Mouse (Mus musculus) stomach, postnatal 0 days (tissue): ENCODE results near the gene Alms1. TPM values are rescaled to one million over a fixed set of nuclear protein-coding genes. Genes with fewer than 3 reads are reported as not detected.

Experiments
- ATAC-seq: fragments of 200-750 bp; cut with Nextera tagmentation; 2 replicates; pipeline ENCODE4 v1.8.0; 2017; ENCODE audit not compliant: low FRiP score, low TSS enrichment
- DNase-seq: peaks from one replicate; pipeline ENCODE4 v3.0.0-alpha.2; 2016; ENCODE audit warnings: low spot score
- H3K27ac ChIP-seq: fragments of 300-500 bp; sonication (generic); replicated peaks from 2 replicates; pipeline ENCODE4 v1.5.1; 2014; ENCODE audit warnings: mild to moderate bottlenecking, control low read depth
- H3K27me3 ChIP-seq: fragments of 300-500 bp; sonication (generic); 2 replicates; pipeline ENCODE4 v1.6.1; 2014; ENCODE audit warnings: low read length; ENCODE audit not compliant: control insufficient read depth, insufficient read depth
- H3K36me3 ChIP-seq: fragments of 300-500 bp; sonication (generic); 2 replicates; pipeline ENCODE4 v1.6.1; 2014; ENCODE audit warnings: low read length, mixed read lengths; ENCODE audit not compliant: control insufficient read depth, insufficient read depth
- H3K4me1 ChIP-seq: fragments of 300-500 bp; sonication (generic); replicated peaks from 2 replicates; pipeline ENCODE4 v1.6.1; 2014; ENCODE audit warnings: antibody characterized with exemption; ENCODE audit not compliant: control insufficient read depth, insufficient read depth
- H3K4me2 ChIP-seq: fragments of 300-500 bp; sonication (generic); replicated peaks from 2 replicates; pipeline ENCODE4 v1.6.1; 2014; ENCODE audit warnings: low read depth, mild to moderate bottlenecking, control low read depth, moderate library complexity
- H3K4me3 ChIP-seq: fragments of 300-500 bp; sonication (generic); 2 replicates; pipeline ENCODE4 v1.5.1; 2014; ENCODE audit warnings: low read depth, low read length, control low read depth
- H3K9ac ChIP-seq: fragments of 300-500 bp; sonication (generic); 2 replicates; pipeline ENCODE4 v1.6.1; 2014; ENCODE audit warnings: mild to moderate bottlenecking, low read length, control low read depth, mixed read lengths
- H3K9me3 ChIP-seq: fragments of 300-500 bp; sonication (generic); 2 replicates; pipeline ENCODE4 v1.6.1; 2016; ENCODE audit warnings: low read length; ENCODE audit not compliant: control insufficient read depth
- CTCF ChIP-seq: IDR thresholded peaks from 2 replicates; pipeline ENCODE4 v1.5.1; 2016; ENCODE audit warnings: antibody characterized with exemption, low read depth, mild to moderate bottlenecking, moderate library complexity
- EP300 ChIP-seq: optimal IDR thresholded peaks from 2 replicates; pipeline ENCODE3; 2016; ENCODE audit warnings: antibody characterized with exemption
- WGBS: fragments of 180-500 bp; shearing (Covaris S2); extraction: QIAGEN DNeasy Blood & Tissue Kit; methylation state at CpG from one replicate; pipeline ENCODE4 v1.1.7; 2014; 5-methylcytosine and 5-hydroxymethylcytosine counted together
- polyA plus RNA-seq: library from polyadenylated mRNA; unstranded; fragments of >200 nt; fragmentation: Nextera tagmentation; extraction: Ambion mirVana; gene quantifications from 2 replicates; pipeline ENCODE4 v1.2.1, GENCODE M21; 2015

Gene Alms1
- 0.98 and 1.2 TPM in 2 replicates for polyA plus RNA-seq

DNA sequence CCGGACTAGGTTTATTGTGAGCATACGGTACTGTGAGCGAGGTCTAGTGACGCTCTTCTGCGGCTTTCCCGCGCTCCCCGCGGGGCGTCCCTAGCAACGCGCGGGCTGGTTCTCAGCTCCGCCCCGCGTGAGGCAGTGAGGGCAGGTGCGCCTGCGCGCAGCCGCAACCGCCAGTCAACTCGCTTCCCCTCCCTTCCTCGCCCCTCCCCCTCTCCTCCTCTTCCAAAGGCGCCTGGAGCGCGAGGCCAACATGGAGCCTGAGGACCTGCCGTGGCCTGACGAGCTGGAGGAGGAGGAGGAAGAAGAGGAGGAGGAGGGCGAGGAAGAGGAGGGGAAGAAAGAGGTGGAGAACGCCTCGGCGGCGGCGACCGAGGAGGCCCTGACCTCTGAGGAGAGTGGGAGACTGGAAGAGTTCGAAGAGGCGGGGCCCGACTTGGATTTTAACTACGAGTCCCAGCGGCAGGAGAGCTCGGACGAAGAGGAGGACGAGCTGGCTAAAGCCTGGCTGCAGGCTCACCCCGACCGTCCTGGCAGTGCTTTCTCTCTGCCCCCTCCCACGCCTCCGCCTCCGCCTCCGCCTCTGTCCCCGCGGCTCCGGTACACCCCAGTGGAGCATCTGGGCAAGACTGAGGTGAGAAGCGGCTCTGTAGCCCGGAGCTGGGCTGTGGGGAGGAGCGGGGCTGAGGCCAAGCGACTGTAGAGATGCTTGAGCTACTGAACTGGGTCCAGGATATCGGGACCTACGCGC is at the start of gene Alms1:
Gene Alms1, plus strand, starts transcription at position 136 of the 748 bp plus-strand sequence.
- no peaks in the 10 kb centered on the region for H3K4me1 ChIP-seq
- peak within 1 kb of the TSS; percentile 73 for H3K4me3 ChIP-seq
- ATAC-seq (peak; percentile 97), DNase-seq (peak; percentile 97)
- 0 out of 2 replicates have a peak, but pooled peaks have one; percentile 1 for TF ChIP-seq CTCF
- TF ChIP-seq EP300: no peak
- H3K36me3 ChIP-seq: no peaks in the 10 kb centered on the region
- WGBS: under 1% methylated on average over 59 of the region's 59 CpGs
- no peaks in the 10 kb centered on the region for H3K27me3 ChIP-seq
- H3K9ac ChIP-seq: peak within 1 kb of the TSS; percentile 77
- H3K27ac ChIP-seq: peak within 1 kb of the TSS; percentile 79
- no peaks in the 10 kb centered on the region for H3K9me3 ChIP-seq
- H3K4me2 ChIP-seq: peak within 1 kb of the TSS; percentile 94

- WGBS: 64% methylated on average over 10 of the region's 10 CpGs
- no peaks in the 10 kb centered on the region for H3K36me3 ChIP-seq
- H3K9me3 ChIP-seq: no peaks in the 10 kb centered on the region
- no peak for ATAC-seq
- H3K4me3 ChIP-seq: no peak overlapping the region
- H3K4me2 ChIP-seq: no peak overlapping the region
- H3K9ac ChIP-seq: no peak overlapping the region
- TF ChIP-seq EP300 (no peak), CTCF (no peak)
- no peaks in the 10 kb centered on the region for H3K4me1 ChIP-seq
- no peak for DNase-seq
- H3K27ac ChIP-seq: no peak overlapping the region
- no peaks in the 10 kb centered on the region for H3K27me3 ChIP-seq
Observed at GRCm38 (mm10) chr6:85543351-85544175, 43.8 kb upstream of the Alms1 start.

DNA sequence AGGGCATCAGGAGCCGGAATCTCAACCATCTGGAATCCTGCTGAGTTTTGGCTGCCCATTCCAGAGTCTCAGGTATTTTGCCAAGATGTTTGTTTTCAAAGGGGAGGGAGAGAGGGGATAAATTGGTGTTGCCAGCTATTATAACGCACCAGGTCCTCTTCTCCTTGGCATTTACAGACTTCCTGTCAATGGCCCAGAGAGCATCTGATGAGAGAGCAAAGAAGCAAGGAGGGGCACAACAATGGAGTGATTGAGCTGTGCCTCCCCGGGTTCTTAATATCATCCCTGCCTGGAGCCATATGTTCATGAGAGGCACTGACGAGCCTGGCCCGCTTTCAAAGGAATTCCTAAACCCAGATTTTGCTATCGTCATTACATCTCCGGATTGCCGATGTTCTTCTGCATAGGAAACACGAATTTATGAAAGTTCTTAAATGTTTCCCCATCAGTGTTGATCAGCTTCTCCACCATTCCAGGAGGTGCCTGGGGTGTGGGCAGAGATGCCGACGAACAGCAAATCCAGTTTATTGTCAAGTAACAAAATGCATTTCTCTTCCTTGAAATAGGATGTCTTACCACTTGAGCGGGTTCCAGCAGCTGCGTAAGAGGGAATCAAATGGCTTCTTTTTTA is 43.0 kb upstream of the Alms1 start:
- Histone ChIP-seq H3K36me3 (no peaks in the 10 kb centered on the region), H3K4me3 (no peak overlapping the region), H3K27ac (no peak overlapping the region), H3K4me1 (no peaks in the 10 kb centered on the region), H3K9ac (no peak overlapping the region), H3K4me2 (no peak overlapping the region), H3K9me3 (no peaks in the 10 kb centered on the region), H3K27me3 (no peaks in the 10 kb centered on the region)
- ATAC-seq (no peak), DNase-seq (no peak)
- TF ChIP-seq EP300: no peak
- no peak for TF ChIP-seq CTCF
- WGBS: 82% methylated on average over 13 of the region's 13 CpGs

GRCm38 (mm10) chr6:85547642-85548041 is 39.7 kb upstream of the Alms1 start:
- ATAC-seq (no peak), DNase-seq (no peak)
- Histone ChIP-seq H3K36me3 (no peaks in the 10 kb centered on the region), H3K4me1 (no peaks in the 10 kb centered on the region), H3K4me2 (no peak overlapping the region), H3K4me3 (no peak overlapping the region), H3K27ac (no peak overlapping the region), H3K27me3 (no peaks in the 10 kb centered on the region), H3K9me3 (no peaks in the 10 kb centered on the region), H3K9ac (no peak overlapping the region)
- 82% methylated on average over 5 of the region's 5 CpGs for WGBS
- TF ChIP-seq CTCF (no peak), EP300 (no peak)

DNA sequence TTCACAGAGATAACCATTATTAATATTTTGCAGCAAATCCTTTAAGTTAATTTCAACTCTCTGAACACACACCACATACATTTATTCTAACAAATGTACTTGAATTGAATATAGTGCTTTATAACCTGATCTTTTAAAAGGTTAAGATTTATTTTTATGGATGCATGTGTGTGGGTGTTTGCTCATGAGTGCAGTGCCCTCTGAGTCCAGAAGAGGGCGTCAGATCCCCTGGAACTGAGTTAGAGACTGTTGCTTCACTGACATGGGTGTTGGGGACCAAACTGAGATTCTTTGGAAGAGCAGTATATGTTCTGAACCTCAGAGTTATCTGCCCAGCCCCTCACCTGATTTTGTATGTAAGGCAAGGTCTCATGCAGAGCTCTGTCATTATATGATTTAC is 25.0 kb upstream of the Alms1 start:
- Histone ChIP-seq H3K27ac (no peak overlapping the region), H3K36me3 (no peaks in the 10 kb centered on the region), H3K9me3 (no peaks in the 10 kb centered on the region), H3K9ac (no peak overlapping the region), H3K4me2 (no peak overlapping the region), H3K27me3 (no peaks in the 10 kb centered on the region), H3K4me1 (no peaks in the 10 kb centered on the region), H3K4me3 (no peak overlapping the region)
- 27% methylated on average over 1 of the region's 1 CpGs for WGBS
- TF ChIP-seq CTCF (peak; percentile 23; the same call in 1 of the 2 replicates), EP300 (no peak)
- no peak for ATAC-seq
- DNase-seq: no peak
